Mouse (Mus musculus) liver, adult 2 months (tissue): ENCODE data around the gene Kcnk2.

Experiments used
- CTCF ChIP-seq: fragments of 200-500 bp; IDR thresholded peaks from 2 replicates; pipeline ENCODE4 v1.5.1; 2011; ENCODE audit warnings: low read depth, low read length, control low read depth
- POLR2A ChIP-seq: fragments of 200-500 bp; IDR thresholded peaks from 2 replicates; pipeline ENCODE4 v1.6.1; 2011; ENCODE audit warnings: low read length, control low read depth; ENCODE audit not compliant: insufficient read depth; ENCODE audit errors: extremely low read depth

DNA sequence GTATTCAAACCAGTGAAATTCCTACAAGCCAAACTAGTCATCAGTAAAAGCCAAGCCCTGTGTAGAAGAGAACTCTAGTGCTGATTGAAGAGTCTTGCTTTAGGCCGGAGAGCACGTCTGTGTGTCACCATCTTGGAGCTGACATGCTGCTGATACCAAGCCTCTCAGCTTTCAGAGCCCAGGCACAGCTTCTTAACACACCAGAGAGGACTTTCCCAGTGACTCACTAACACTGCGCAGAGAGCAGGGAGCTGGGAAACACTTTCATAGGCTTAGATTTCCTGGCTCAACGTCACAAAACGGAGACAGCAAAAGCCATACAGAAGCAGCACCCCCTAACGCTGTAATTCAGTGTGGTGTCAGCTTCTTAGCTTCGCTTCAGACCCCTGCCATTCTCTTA is 88.3 kb downstream of the Kcnk2 start:
- TF ChIP-seq CTCF (no peak), POLR2A (no peak)
